Mouse (Mus musculus): Measurements from ENCODE around the gene Nol9.

GRCm38 (mm10) chr4:152038985-152039830 lies at the start of gene Nol9:
- TF ChIP-seq CTCF (IDR thresholded peaks at IDR 0.05 in 2 of 3, conservative IDR thresholded peaks at IDR 0.05 in 1 of 3; ENCODE audit: control insufficient read depth in 1 of 3, insufficient read depth in 1 of 3, low read depth in 2 of 3, low read length in 3 of 3, poor library complexity in 1 of 3, severe bottlenecking in 1 of 3) (peak; percentile 77 to 99 (median 94)), ZC3H11A (IDR thresholded peaks at IDR 0.05; ENCODE audit: low read depth, low read length) (no peak), MXI1 (IDR thresholded peaks at IDR 0.05; ENCODE audit: low read depth, low read length) (peak; percentile 96; the same call in 1 of the 2 replicates), MYB (IDR thresholded peaks at IDR 0.05; ENCODE audit: low read depth, low read length) (no peak), ELF1 (IDR thresholded peaks at IDR 0.05; ENCODE audit: low read depth, low read length) (peak; percentile 94), EP300 (IDR thresholded peaks at IDR 0.05; ENCODE audit: low read depth in 1 of 2, low read length in 2 of 2) (no peak), E2F4 (IDR thresholded peaks at IDR 0.05; ENCODE audit: borderline replicate concordance, low read depth, low read length) (no peak), USF1 (IDR thresholded peaks at IDR 0.05; ENCODE audit: low read depth, low read length) (peak; percentile 32; the same call in 1 of the 2 replicates), MAX (IDR thresholded peaks at IDR 0.05; ENCODE audit: low read length) (peak; percentile 91), MAZ (IDR thresholded peaks at IDR 0.05; ENCODE audit: low read depth, low read length) (peak; percentile 96), ETS1 (IDR thresholded peaks at IDR 0.05; ENCODE audit: low read depth, low read length) (0 out of 2 replicates have a peak, but pooled peaks have one; percentile 11)

Measured in MEL (cell line).